Mouse (Mus musculus) gastrocnemius, adult 8-10 months (tissue): Measurements from ENCODE around the gene Kalrn. TPM values are rescaled to one million over a fixed set of nuclear protein-coding genes. Genes with fewer than 3 reads are reported as not detected.
A peak's percentile ranks its signal among the peaks of the same experiment; 100 is the strongest.

Source experiments
- DNase-seq, 2 experiments: peaks; one replicate each; pipeline ENCODE4 v3.0.0; 2022; ENCODE audit warnings: low spot score in 2 of 2
- total RNA-seq, 4 experiments: library from RNA; stranded (reverse); gene quantifications; 2 replicates each; pipeline ENCODE4 v1.2.4; 2022

Gene Kalrn
- total RNA-seq, 4 experiments from 2014 or later: 19.2 to 20.8 (median 19.9) TPM

DNA sequence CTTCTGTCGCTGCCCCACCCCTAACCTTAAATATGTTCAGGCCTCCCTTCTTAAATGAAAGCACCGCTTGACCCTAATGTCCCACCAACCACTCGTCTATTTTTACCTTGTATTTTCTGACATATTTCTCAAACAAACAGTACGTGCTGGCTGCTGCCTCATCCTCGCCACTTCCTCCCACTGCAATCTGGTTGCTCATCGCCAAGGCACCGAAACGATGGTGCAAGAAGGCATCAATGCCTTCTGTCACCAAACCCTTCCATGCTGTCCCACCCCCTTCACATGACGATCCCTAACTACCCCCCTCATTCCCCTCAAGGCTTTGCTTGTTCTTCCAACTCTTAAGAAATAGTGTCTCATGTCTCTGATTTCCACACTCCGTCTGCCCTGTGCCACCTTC, 69.1 kb downstream of the Kalrn start:
- no peak for DNase-seq

DNA sequence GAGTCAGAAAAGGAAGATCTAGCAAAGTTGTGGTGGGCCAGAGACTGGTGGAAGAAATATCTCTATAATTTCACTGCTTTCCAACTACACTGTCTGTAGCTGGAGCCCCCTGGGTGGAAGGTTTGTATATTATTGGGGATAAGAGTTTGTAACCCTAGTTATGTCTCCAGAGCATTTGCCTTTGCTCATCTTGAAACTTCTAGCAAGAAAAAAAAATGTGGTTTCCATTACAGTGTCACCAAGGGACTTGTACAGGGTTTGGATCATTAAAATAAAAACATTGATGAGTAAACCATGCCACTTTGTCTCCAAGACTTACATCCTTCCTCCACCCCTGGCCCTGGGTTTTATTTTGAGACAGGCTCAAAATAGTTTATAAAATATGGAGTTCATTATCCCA, 71.2 kb downstream of the Kalrn start:
- no peak for DNase-seq

DNA sequence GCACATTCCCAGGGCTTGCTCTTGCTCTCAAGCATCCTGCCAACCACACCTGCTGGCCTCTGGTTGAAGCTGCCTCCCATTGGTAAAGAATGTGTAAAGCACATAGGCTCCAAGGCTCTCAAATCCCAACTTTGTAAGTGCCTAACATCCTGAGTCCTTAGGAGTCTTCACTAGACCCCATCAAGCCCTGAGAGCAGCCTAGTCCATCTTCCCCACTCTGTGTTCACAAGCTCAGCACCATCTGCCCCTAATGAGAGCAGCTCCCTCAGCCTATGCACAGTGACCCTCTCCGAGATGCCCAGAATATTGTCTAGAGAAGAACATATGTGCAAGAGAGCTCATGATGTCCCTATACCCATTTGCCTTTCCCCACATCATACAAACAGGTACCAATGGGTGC, 78.6 kb downstream of the Kalrn start:
- DNase-seq: no peak

DNA sequence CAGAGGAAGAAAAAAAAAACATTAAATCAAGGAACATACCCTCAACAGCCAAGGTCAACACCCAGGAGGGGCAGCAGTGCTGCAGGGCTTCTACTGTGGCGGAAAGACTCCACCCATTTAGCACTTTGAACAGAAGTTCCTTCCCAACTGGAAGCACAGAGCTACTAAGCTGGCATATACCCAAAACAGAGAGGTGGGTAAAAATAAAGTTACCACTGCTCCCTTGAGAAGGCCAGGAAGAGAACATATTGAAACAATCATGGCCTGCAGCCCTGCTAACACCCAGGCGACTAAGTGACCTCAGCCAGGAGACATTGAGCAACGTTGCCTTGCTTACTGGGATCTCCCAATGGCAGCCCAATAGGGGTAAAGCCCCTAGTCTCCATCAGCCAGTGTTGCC, 79.4 kb downstream of the Kalrn start:
- DNase-seq: peak in 1 of 2 experiments; percentile 22

DNA sequence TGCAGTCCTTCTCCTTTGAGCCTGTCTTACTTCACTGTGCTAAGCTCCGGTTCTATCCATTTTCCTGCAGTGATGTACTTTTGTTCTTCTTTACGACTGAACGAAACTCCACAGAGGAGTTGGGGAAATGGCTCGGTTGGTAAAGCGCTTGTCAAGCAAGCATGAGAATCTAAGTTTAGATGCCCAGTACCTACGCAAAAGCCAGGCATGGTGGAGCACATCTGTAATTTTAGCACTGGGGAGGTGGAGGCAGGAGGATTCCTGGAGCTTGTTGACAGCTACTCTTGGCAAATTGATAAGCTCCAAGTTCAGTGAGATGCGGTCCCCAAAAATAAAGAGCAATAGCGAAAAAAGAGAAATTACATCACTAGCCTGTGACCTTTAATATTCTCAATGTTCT, 82.1 kb downstream of the Kalrn start:
- DNase-seq: no peak

DNA sequence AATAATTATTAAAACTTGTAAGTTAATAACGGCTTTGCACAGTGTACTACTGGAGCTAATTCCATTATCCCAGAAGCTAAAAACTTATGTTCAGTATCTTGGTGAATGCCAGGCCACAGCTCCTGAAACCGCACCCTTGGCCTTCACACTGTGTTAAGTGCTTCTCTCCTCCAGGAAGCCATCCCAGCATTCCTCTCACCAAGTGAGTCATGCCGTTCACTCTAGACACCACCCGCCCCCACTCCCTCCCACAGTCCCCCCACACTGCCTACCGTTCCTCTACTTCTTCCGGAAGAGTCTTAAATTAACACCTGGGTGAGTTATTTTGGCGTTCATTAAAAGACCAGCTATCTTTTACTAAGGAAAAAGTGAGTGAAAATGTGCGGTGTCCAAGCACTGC, 82.8 kb downstream of the Kalrn start:
- DNase-seq: no peak

DNA sequence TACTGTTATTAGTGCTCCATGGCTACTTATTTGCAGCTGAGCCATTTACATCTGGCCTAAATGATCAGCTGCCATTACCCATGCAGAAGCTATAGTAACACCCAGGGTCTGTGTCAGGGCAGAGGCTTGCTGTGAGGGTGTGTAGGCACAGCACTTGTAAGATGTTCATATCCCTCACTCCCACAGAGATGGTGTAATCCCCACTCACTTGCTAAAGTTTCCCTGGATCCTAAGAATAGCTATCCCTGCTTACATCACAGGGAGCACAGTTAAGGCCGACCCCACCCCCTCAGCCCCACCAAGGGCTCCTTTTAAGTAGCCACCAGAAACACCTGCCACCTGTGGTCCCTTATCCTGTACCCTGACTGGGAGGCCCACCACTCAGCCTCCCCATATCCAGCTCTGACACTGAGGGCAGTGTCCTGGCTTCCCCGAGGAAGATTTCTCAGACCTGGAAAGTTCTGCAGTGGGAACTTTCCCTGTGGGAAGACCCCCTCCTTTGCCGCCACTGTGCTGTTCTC, 83.5 kb downstream of the Kalrn start:
- DNase-seq: no peak

DNA sequence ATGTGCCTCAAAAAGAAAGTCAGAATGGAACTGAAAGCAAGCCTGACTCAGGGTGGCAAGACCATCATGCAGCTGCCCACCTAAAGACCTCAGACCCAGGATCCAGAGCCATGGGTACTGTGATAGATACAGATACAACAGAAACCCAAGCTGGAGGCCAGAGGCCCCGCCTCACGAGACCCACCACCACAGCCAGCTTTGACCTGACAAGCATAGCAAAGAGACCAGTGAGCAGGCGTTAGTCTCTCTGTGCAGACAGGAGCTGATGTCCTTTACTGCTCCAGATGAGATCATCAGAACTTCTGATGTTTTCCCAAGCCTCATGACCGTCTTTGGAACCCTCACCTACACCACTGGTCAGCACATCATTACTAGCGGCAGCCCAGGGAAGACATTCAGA, 85.5 kb downstream of the Kalrn start:
- DNase-seq: no peak

DNA sequence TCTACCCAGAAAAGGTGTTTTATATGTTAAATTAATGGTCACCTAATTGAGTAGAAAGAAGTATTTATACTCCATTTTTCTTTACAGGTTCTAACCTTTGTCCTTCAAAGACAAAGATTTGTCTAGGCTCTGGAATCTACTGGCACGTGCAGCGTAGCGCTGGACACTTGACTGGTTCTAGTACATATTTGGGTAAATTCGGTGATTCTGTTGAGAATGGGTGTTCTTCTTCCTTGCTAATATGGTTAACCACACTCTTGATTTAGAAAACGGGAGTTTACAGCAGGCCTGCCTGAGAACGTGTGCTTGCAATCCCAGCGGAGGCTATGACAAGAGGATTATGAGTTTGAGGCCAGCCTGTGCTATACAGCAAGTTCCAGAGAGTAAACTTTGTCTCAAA, 86.1 kb downstream of the Kalrn start:
- no peak for DNase-seq

DNA sequence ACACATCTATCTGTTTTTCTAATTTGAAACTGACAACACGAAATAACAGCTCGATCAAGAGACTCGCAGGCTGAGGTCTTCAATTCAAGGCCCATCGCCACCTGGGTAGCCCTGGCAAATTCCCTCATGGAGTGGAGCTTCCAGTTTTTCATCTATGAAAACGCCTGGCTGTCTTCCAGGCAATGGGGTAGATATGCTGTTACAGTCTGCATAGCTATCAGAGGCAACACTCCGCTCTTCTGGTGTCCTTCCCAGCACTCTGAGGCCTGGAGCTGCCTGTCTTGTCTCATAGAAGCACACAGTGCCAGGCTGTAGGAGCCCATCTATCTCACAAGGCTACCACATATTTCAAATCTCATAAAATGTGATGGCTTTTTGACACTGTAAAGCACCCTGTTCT, 87.8 kb downstream of the Kalrn start:
- DNase-seq: no peak

DNA sequence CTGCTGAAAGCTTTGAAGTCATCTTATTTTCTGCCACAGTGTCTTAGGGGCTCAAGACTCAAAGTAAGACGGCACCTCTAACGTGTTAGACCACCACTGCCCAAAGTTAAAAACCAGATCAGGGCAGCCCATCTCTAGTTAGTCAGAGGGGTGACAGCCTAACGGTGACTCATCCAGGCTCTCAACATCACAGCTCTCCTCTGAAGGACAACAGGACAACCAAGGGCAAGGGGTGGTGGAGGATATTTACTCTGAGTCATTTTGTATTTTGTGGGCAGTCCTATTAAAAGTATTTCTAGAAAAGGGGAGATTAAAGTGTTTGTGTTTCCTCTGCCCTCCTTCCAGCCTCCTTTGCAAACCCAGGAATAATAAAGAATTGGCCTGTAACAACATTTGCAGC, 88.4 kb downstream of the Kalrn start:
- no peak for DNase-seq

DNA sequence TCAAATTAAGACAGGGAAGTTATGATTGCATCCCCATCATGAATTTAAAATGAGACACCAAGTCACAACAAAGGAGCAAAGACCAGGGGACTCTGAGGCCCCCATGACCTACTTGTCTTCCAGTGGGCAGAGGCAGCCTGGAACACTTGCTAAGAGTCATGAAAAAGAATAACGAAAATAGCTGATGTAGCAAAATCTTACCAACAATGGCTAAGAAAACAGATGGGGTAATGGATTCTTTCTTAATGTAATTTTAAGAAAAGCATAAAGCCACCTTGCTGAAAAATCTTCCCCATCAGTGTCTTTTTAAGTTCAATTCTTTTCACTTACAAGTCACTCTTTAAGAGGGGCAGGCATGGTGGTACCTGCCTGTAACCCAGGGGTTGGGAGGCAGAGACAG, 89.1 kb downstream of the Kalrn start:
- no peak for DNase-seq

DNA sequence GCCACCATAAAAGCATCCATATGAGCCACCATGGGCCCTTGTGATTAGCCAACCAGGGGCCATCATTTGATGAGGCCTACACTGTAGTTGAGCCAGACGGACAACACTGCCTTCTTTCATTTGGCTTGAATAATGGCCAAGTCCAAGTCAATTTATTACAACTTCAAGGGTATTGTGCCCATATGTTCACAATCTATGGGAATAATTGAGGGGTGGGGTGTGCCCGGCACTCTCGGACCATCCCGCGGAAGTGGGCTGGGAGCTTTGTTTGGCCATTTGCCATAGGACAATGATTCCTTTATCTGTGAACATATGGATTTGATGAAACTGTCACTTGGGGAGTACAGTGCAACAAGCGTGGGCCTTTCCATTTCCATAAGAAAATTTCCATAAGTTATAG, 89.6 kb downstream of the Kalrn start:
- no peak for DNase-seq

DNA sequence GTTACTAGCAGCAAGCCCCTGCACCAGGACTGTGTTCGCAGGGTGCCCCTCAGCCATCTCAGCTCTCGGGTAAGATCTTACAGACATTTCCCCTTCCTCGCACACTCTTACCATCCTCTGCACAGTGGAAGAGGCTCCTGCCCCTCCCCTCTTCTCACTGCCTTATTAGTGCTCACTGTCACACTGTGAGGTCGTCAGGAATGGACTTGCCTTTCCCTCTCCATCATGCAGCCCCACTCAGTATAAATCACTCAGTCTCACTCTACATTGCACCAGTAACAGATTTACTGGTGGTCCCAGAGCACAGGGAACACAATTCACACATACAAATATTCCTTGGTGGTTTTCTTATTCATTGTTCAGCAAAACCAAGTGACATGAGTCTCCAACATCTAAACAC, 98.6 kb downstream of the Kalrn start:
- no peak for DNase-seq

DNA sequence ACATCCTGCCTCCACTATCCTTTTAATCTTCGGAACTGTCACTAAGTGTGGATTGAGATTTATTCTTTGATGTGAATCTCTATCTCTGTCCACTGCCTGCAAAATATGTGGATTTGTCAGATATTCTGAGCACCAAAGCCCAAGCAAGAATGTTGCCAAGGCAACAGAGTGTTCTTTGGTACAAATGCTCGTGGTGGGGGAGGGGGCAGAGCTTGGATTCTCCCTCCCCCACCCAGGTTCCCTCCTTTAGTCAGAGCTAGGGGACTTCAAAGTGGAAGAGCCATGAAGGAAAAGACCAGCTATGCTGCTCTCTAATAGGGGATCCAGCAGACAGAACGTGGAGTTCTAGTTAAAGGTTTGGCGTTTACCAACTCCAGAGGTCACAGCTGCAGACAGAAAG, 99.4 kb downstream of the Kalrn start:
- DNase-seq: no peak

DNA sequence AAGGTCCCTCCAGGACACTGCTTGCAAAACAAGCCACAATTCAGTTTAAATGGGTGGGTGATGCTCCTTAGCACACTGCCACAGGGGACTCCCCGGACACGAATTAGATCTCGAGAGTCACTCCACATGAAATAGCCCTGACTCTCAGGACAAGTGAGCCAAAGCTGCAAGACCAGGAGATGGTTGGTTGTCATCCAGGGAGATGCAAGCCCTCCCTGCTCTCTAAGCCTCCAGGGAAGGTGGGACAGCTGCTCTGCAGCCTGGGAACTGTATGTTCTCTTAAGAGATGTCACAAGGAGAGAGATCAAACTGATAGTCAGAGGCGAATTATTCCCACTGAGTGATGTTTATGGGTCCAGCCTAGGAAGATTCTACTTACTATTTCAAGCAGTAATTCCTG, 101.9 kb downstream of the Kalrn start:
- DNase-seq: no peak

DNA sequence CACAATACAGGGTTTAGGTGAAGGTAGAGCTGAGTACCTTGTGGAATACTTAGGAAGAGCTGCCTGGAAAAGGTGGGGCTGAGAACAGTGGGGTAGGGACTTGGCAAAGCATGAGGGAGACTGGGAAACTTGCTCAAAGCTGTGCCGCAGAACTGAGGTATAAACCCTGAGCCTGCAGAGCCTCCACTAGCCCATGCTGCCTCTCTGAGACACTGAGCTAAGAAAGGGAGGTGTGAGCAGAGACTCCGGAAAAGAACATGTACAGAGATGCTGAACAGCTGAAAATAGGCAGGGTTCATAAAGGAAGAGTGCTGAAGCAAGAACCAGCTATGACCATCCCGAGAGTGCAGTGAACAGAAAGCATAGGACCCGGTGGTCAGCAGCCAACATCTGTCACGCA, 103.0 kb downstream of the Kalrn start:
- no peak for DNase-seq

DNA sequence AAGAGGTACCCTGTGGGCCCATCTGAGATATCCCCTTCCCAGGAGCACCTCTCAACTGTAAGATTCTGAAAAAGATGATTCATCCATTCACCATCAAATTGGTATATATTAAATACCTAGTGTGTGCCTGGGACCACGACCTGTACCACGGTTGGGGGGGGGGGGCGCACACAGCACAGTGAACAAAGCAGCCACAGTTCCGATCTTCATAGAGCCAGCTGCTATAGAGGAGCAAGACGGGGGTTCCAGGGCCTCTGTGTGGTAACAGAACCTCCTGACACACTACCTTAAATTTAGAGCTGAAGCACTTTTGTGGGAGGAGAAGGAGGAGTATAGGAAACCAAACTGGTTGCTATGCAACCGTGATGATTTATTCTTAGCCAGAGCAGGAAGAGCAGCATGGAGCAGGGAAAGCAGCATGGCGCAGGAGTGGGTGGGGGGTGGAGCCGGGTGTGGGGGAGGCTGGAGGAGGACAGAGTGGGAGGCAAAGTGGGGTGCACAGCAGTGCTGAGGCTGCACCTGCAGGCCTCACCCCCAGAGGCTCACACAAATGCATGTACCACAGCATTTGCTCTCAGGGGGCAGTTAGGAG, 104.0 kb downstream of the Kalrn start:
- no peak for DNase-seq

DNA sequence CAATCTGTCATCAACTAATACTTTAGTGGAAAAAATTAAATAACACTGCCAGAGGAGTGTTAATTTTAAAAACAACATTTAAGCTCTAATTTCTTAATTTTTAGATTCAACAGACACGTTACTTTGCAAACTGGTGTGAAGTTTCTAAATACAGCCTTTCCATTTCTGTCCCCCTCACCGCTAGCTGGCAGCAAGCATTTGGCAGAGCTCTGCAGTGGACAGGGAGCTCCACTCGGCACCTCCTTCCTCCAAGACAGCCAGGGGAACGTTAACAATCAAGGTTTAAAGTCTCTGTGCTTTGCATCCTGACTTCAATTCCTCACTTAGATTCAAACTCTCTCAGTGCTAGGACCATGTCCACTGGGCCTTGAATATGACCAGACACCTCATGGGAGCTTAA, 106.7 kb downstream of the Kalrn start:
- no peak for DNase-seq

DNA sequence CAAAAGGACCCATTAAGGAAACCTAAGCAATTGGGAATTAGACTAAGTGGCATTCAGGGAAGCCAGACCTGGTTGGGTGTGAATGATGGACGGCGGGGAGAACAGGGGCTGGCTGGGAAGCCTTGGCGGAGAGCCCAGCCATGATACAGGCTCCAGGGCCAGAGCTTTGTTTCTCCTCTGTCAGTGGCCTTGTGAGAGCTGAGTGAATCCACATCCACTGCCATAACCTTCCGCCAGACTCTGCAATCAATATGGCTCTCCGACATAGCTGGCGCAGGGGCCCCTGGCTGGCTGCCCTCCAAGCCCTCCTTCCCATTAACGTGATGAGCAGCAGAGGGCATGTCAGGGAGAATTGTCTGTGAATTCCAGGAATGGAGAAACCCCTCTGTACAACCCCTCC, 117.0 kb downstream of the Kalrn start:
- no peak for DNase-seq

DNA sequence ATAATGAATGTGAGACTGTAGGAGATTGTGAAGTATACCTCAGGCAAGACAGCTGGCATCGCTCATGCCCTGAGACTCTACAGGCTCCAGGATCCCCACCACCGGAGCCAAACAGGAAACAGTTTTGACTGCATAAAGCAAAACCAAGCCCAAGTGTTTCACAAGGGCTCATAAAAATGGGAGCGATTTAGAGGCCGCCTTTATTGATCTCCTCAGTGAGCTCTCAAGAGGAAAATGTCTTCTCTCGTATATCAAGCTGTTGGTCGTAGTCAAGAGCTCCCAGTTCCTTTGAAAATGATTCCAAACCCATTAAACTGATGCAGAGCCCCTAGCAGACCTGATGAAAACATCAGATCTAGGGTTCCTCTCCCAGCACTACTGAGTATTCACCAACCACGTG, 127.7 kb downstream of the Kalrn start:
- no peak for DNase-seq

DNA sequence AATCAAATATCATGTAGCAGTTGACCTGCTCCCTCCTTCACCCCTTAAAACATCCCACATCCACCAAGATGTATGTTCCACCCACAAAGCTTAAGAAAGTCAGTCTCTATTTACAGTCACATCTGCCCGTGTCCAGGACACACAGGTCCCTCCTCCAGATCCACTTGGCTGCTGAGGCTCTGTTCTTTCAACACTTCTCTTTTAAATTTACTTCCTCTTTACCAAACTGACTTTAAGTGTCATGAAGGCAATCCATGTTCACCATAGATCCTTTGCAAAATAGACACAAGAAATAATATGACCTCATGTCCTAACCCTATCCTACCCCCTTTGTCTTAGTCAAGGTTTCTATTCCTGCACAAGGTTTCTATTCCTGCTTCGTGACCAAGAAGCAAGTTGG, 131.6 kb downstream of the Kalrn start:
- DNase-seq: no peak

DNA sequence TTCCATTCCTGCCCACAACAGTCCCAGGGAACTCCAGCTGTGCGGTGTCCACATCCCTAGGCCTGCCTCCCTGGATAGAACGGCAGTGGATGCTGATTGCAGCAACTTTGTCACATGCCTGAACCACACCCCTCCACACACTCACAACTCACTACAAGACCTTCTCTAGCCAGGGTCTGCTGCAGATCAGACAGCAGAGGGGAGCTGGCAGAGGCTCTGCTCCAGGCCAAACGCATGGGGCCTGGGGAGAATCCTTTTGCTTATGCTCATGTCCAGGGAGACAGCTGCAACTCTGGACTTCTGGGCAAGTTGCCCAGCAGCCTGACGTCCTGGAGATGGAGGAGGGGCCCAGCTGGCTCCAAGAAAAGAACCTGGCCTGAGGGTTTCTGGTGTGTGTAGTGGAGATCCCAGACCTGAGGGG, 132.3 kb downstream of the Kalrn start:
- DNase-seq: peak; percentile 54 to 78

DNA sequence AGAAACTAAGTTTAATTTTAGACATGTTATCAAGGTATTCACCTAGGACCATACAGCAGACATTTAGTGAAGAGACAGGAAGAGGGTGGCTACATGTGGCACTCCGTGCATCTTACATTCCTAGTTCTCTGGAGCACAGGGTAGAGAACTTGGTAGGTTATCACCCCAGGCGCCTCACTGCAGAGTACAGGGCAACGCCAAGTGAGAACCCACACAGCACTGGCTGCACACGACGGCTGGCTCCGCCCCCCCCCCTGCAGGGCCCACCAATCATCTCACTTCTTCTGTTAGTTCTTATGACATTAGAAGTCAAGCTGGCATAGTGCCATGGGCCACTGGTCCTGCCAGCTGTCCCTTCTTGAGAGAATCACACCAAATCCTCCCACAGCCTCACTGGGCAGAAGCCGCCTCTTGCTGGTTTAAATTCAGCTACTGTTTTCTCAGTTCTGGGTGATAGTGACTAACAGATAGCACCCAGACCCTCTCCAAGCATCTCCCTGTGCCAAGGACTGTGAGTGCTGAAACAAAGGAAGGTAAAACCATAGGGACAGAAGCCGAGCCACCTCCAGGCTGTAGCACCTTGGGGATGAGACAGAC, 133.2 kb downstream of the Kalrn start:
- no peak for DNase-seq
